Mouse (Mus musculus): ENCODE data around the gene Gm49354.

Gm49354 gene

GRCm38 (mm10) chr13:59775168-59775567 is 6.9 kb downstream of the Gm49354 start:
- POLR2A ChIA-PET = interaction anchor here in 2 of 4 experiments (0.8 to 1.7 kb wide), 6 partner anchors 9 to 22 kb away, joined by 3 to 5 read pairs (median 3); no protein-coding TSS in a partner anchor
- CTCF ChIA-PET = interaction anchor here in 1 of 4 experiments (0.6 kb wide), 1 partner anchor 81 kb away, joined by 3 read pairs; no protein-coding TSS in a partner anchor

- ChIA-PET POLR2A (interaction anchor here in 3 of 4 experiments (0.7 to 6.9 kb wide), 15 partner anchors 11 to 250 kb away, joined by 3 to 93 read pairs (median 9); partner anchors contain the start of genes 1700014D04Rik (in 1 of the 3), Gm49354 (in 1 of the 3), Spata31d1a (in 1 of the 3) and Tut7 (in 1 of the 3)), CTCF (interaction anchor here (0.7 to 2.8 kb wide), 7 partner anchors 9 to 256 kb away, joined by 3 to 25 read pairs (median 6); no protein-coding TSS in a partner anchor)
These were observed 10.8 kb downstream of the Gm49354 start for GRCm38 (mm10) chr13:59771257-59771656.

GRCm38 (mm10) chr13:59770847-59771246 is 11.2 kb downstream of the Gm49354 start:
- POLR2A ChIA-PET = interaction anchor here (0.7 to 6.9 kb wide), 72 partner anchors 9 to 1642 kb away, joined by 3 to 93 read pairs (median 6); partner anchors contain the start of genes Tut7 (in 3 of the 4), 1700014D04Rik (in 2 of the 4), Agtpbp1 (in 2 of the 4) and Gas1 (in 2 of the 4)
- CTCF ChIA-PET = interaction anchor here (0.6 to 2.8 kb wide), 17 partner anchors 9 to 1622 kb away, joined by 3 to 25 read pairs (median 5); partner anchors contain the start of gene Spata31d1a (in 1 of the 4)

- POLR2A ChIA-PET = interaction anchor here (0.5 to 6.9 kb wide), 116 partner anchors 9 to 1642 kb away, joined by 3 to 93 read pairs (median 5); partner anchors contain the start of genes Tut7 (in 3 of the 4), 1700014D04Rik (in 2 of the 4), Agtpbp1 (in 2 of the 4) and Gas1 (in 2 of the 4)
- CTCF ChIA-PET = interaction anchor here (0.6 to 2.8 kb wide), 25 partner anchors 9 to 1621 kb away, joined by 3 to 25 read pairs (median 4); partner anchors contain the start of gene Spata31d1a (in 1 of the 4)
These were observed 11.9 kb downstream of the Gm49354 start for GRCm38 (mm10) chr13:59770164-59770562.

- ChIA-PET CTCF (interaction anchor here (0.6 to 2.8 kb wide), 23 partner anchors 8 to 1595 kb away, joined by 3 to 25 read pairs (median 4); partner anchors contain the start of gene Spata31d1a (in 1 of the 4)), POLR2A (interaction anchor here (0.5 to 6.9 kb wide), 121 partner anchors 8 to 1641 kb away, joined by 3 to 93 read pairs (median 5); partner anchors contain the start of genes Tut7 (in 3 of the 4), 1700014D04Rik (in 2 of the 4), Agtpbp1 (in 2 of the 4) and Gas1 (in 2 of the 4))
These were observed 12.5 kb downstream of the Gm49354 start, which contains the start of gene Isca1 for GRCm38 (mm10) chr13:59769296-59770163. Gene Isca1 (minus strand): TSS chr13:59769810.

GRCm38 (mm10) chr13:59768531-59768930 is 13.5 kb downstream of the Gm49354 start:
- ChIA-PET POLR2A (interaction anchor here in 3 of 4 experiments (0.6 to 6.9 kb wide), 22 partner anchors 9 to 1142 kb away, joined by 3 to 93 read pairs (median 12); partner anchors contain the start of genes 1700014D04Rik (in 1 of the 3), Agtpbp1 (in 1 of the 3), Gm49354 (in 1 of the 3) and Naa35 (in 1 of the 3)), CTCF (no interaction called here)

- ChIA-PET CTCF (interaction anchor here in 3 of 4 experiments (0.5 to 0.6 kb wide), 5 partner anchors 25 to 392 kb away, joined by 3 to 5 read pairs (median 3); no protein-coding TSS in a partner anchor), POLR2A (interaction anchor here in 3 of 4 experiments (0.5 to 6.9 kb wide), 17 partner anchors 8 to 844 kb away, joined by 3 to 93 read pairs (median 4); partner anchors contain the start of genes 1700014D04Rik (in 1 of the 3), Gm49354 (in 1 of the 3) and Spata31d1d (in 1 of the 3))
These were observed 15.1 kb downstream of the Gm49354 start for GRCm38 (mm10) chr13:59766786-59767515.

GRCm38 (mm10) chr13:59762791-59763190 is 19.3 kb downstream of the Gm49354 start:
- ChIA-PET CTCF (no interaction called here), POLR2A (interaction anchor here in 1 of 4 experiments (0.6 to 1.1 kb wide), 2 partner anchors 18 to 55 kb away, joined by 3 to 4 read pairs; no protein-coding TSS in a partner anchor)

GRCm38 (mm10) chr13:59756906-59757305 is 25.1 kb downstream of the Gm49354 start:
- CTCF ChIA-PET = interaction anchor here in 1 of 4 experiments (1.1 kb wide), 1 partner anchor 13 kb away, joined by 3 read pairs; the partner anchor contains the start of gene Isca1

GRCm38 (mm10) chr13:59750310-59750709 is 31.7 kb downstream of the Gm49354 start:
- POLR2A ChIA-PET = interaction anchor here in 1 of 4 experiments (0.9 to 2.3 kb wide), 4 partner anchors 9 to 116 kb away, joined by 3 to 8 read pairs (median 4); partner anchors contain the start of gene Isca1
- CTCF ChIA-PET = interaction anchor here in 2 of 4 experiments (0.6 kb wide), 2 partner anchors 169 to 421 kb away, joined by 3 to 7 read pairs; no protein-coding TSS in a partner anchor

More at GRCm38 (mm10) chr13:59756906-59757305, 25.1 kb downstream of the Gm49354 start:
- POLR2A ChIA-PET = interaction anchor here in 2 of 4 experiments (0.6 to 5.7 kb wide), 9 partner anchors 10 to 99 kb away, joined by 3 to 50 read pairs (median 7); partner anchors contain the start of genes Isca1 (in 2 of the 2) and Golm1 (in 1 of the 2)

GRCm38 (mm10) chr13:59746711-59747110 is 35.3 kb downstream of the Gm49354 start, which contains the start of gene 1700014D04Rik:
Gene 1700014D04Rik (minus strand): TSS chr13:59746752.
- POLR2A ChIA-PET = interaction anchor here in 3 of 4 experiments (0.6 to 6.5 kb wide), 11 partner anchors 12 to 187 kb away, joined by 3 to 28 read pairs (median 6); partner anchors contain the start of gene Isca1 (in 2 of the 3)
- CTCF ChIA-PET = interaction anchor here in 2 of 4 experiments (1.2 to 1.3 kb wide), 2 partner anchors 12 to 17 kb away, joined by 3 to 6 read pairs; no protein-coding TSS in a partner anchor

- ChIA-PET CTCF (interaction anchor here in 3 of 4 experiments (0.8 to 1.3 kb wide), 5 partner anchors 11 to 24 kb away, joined by 3 to 6 read pairs (median 3); no protein-coding TSS in a partner anchor), POLR2A (interaction anchor here in 3 of 4 experiments (0.6 to 6.5 kb wide), 17 partner anchors 12 to 407 kb away, joined by 3 to 28 read pairs (median 4); partner anchors contain the start of gene Isca1 (in 3 of the 3))
These were observed 35.9 kb downstream of the Gm49354 start for GRCm38 (mm10) chr13:59746164-59746563.

GRCm38 (mm10) chr13:59745462-59745861 is 36.6 kb downstream of the Gm49354 start:
- ChIA-PET CTCF (interaction anchor here in 3 of 4 experiments (0.8 to 1.3 kb wide), 5 partner anchors 10 to 25 kb away, joined by 3 to 6 read pairs (median 3); no protein-coding TSS in a partner anchor), POLR2A (interaction anchor here in 3 of 4 experiments (0.5 to 6.5 kb wide), 12 partner anchors 11 to 1144 kb away, joined by 3 to 28 read pairs (median 4); partner anchors contain the start of gene Isca1 (in 3 of the 3))

- ChIA-PET CTCF (interaction anchor here in 3 of 4 experiments (0.6 to 1.3 kb wide), 6 partner anchors 11 to 239 kb away, joined by 3 to 5 read pairs (median 3); no protein-coding TSS in a partner anchor), POLR2A (interaction anchor here in 2 of 4 experiments (0.7 to 6.5 kb wide), 6 partner anchors 8 to 85 kb away, joined by 3 to 28 read pairs (median 3); partner anchors contain the start of gene Isca1 (in 1 of the 2))
These were observed 40.3 kb downstream of the Gm49354 start for GRCm38 (mm10) chr13:59741697-59742096.

GRCm38 (mm10) chr13:59741096-59741495 is 40.9 kb downstream of the Gm49354 start:
- ChIA-PET POLR2A (interaction anchor here in 2 of 4 experiments (0.8 to 6.5 kb wide), 7 partner anchors 9 to 84 kb away, joined by 3 to 28 read pairs (median 3); partner anchors contain the start of genes Isca1 (in 1 of the 2) and Spata31d1a (in 1 of the 2)), CTCF (interaction anchor here in 3 of 4 experiments (0.6 to 1.3 kb wide), 8 partner anchors 10 to 239 kb away, joined by 3 to 5 read pairs (median 3); no protein-coding TSS in a partner anchor)

GRCm38 (mm10) chr13:59739397-59739796 is 42.6 kb downstream of the Gm49354 start:
- CTCF ChIA-PET = interaction anchor here in 2 of 4 experiments (0.6 to 0.9 kb wide), 2 partner anchors 10 to 29 kb away, joined by 3 read pairs; partner anchors contain the start of gene Spata31d1a (in 1 of the 2)
- POLR2A ChIA-PET = interaction anchor here in 2 of 4 experiments (1.1 to 1.5 kb wide), 3 partner anchors 9 to 13 kb away, joined by 3 to 4 read pairs (median 3); no protein-coding TSS in a partner anchor

Measured in embryonic stem cell, embryonic (primary cell).